Mouse (Mus musculus): ENCODE data around the gene BC024978.
A peak's percentile ranks its signal among the peaks of the same experiment; 100 is the strongest.

Gene BC024978

DNA sequence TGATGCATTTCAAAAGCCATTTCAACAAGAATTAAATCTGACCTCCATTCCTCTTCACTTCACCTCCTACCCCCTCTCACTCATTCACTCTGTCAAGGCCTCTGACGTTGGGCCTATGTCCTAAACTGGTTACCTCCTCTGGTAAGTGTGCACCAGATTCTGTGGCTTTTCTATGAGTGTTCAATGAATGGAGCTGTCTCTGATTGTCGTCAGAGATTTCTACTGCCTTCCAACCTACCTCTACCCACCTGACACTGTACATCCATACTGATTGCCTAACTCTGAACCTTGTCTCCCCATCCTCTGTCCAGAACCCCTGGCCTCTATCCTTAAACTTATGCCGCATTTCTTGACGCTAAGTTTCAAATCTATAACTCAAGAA is 17.6 kb upstream of the BC024978 start:
- DNase-seq (ENCODE audit: low spot score in 2 of 2) = no peak

DNA sequence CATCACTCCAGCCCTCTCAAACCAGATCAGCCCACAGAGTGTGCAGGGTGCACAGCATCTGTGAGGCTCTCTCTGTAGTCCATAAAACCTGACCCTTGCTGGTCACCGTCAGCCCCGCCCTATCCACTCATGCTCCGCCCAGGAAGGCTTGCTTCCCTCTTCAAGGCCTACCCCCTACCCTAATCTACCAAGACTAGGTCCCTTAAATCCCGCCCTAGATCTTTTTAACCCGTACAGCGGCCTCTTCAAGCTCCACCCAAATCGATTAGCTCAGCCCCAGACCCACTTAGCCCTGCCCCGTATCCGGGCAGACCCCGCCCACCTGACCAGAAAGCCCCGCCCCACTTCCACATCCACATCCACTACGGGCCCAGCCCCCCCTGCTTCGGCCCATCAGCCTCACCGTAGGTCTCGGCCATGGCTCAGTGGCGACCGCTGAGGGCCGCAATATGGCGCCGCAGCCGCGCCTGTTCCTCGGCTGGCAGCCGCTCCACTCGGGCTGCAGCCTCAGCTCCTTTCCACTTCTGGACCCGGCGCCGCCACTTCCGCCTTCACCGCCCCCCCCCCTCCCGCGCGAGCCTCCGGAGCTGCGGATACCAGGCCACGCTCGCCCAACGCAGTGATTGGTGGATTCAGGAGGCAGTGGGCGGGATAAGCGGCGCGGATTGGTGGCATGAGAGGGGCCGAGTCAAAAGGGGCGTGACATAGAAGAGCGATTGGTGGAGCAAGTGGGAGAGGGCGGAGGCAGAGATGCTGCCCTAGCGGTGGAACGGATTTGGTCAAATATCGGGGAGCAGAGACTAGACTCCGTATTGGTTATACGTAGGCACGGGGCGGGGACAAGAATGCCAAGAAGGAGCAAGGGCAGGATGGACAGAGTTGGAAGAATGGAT is 17.0 kb upstream of the BC024978 start, which contains the start of gene Rab4b:
Gene Rab4b (minus strand): TSS at position 573 of the 893 bp plus-strand sequence.
- peak; percentile 99 for DNase-seq (ENCODE audit: low spot score in 2 of 2)

DNA sequence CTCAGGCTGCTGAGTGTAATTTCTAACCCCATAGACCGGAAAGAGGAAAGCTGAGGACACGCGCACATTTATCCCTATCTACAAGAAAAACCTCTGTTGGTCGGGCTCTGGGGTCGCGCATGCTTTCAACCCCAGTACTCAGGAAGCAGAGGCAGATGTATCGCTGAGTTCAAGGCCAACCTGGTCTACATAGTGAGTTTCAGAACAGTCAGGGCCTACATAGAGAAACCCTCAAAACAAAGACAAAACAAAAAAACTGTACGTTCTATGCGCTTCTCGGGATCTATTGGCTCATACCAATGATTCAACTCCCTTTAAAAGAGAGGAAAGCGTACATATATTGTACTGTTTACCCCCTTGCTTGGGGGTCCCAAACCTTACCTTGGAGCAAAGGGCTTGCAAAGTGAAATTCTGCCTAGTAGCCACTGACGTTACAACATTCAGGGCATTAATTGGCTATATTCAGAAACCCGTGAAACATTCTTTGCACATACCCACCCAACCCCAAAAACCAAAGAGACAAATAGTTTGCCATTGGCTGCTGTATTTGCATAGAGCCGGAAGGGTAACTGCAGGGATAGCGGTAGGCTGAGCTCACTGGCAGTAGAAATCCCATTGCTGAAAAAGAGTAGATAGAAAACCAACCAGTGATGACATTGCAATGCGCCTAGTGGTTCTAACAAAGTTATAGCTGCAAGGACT is 16.2 kb upstream of the BC024978 start:
- DNase-seq (ENCODE audit: low spot score in 2 of 2) = no peak

DNA sequence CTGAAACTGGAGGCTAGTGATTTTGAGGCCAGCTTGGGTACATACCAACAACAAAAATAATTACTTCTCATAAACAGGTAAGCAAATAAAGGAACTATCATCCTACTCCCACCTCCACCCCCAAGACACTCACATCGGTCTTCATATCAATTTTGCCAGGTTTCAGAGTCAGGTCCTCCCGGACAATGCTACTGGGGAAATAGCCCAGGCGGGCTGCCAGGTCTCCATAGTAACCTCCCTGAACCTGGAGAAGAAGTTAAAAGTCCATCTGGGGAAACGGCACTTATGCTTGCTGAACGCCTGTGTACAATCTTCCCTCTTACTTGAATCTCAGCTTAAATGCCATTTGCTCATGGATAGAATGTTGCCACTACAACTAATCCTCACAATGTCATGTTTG is 15.5 kb upstream of the BC024978 start:
- no peak for DNase-seq (ENCODE audit: low spot score in 2 of 2)

DNA sequence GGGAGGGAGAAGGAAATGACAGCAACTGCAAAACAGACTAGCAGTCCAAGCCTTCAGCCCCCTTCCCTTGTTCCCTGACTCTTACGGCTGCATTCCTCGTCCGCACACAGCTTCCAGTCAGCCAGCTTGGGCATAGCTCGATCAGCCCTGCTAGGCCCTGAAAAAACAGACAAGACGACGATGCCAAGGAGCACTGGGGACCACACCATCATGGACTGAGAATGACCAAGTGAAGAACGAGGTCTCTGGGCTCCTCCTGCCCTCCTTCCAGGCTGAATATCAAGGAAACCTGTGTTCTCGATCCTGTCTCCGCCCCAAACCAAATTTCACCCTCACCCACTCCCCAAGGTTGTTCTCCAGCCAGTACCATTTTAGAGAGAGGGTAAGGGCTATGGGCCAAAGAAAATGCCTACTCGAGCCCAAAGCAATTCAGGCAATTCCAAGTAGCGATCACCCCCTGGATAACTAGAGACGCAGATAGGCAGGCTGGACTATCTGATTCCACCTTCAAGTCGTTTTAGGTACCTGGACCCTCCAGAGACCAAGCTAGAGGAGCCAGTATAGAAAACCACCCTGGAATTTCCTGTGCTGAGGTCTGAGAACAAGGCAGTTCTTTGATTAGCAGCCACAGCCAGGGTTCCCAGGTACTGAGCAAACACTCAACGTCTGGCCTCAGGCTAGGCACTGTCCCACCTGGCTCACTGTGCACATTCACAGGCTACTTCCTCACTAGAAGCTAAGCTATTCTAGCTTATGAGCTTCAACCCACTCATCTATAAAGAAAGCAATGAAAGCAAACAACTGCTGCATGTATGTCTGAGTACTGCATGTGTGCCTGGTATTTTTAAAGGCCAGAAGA is 14.5 kb upstream of the BC024978 start, which contains the start of the genes Gm21983 and Mia:
Gene Gm21983 (minus strand): TSS at position 250 of the 859 bp plus-strand sequence.
Gene Mia (minus strand): TSS at position 321 of the 859 bp plus-strand sequence.
- DNase-seq (ENCODE audit: low spot score in 2 of 2) = no peak

DNA sequence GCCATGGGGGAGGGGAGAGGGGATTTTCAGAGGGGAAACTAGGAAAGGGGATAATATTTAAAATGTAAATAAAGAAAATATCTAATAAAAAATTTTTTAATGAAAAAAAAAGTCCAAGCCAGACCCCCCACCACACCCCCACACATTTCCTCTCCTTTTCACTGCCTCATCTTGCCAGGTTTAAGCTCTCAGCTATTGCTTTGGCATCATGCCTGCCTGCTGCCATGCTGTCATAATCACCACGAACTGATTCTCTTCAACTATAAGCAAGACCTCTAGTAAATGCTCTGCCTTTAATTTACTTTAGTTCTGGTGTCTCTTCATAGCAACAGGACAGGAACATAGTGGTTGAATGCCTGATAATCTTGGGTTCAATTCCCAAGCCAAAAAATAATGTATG is 13.1 kb upstream of the BC024978 start:
- DNase-seq (ENCODE audit: low spot score in 2 of 2) = no peak

DNA sequence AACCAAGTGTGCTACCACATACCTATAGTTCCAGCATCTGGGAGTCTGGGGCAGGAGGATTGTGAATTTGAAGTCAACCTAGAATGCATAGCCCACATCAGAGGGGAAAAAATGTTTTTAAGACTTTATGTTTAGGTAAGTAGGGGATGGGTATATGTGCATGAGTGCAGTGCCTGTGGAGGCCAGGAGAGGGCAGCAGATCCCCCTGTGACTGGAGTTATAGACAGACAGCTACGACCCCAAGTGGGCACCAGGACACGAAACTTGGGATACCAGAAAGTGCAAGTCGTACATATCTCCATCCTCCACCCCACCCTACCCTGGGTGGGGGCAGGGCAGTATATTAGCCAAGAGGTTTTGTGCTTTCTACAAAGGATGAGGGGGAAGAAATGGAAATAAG is 10.6 kb upstream of the BC024978 start:
- DNase-seq (ENCODE audit: low spot score in 2 of 2) = no peak

DNA sequence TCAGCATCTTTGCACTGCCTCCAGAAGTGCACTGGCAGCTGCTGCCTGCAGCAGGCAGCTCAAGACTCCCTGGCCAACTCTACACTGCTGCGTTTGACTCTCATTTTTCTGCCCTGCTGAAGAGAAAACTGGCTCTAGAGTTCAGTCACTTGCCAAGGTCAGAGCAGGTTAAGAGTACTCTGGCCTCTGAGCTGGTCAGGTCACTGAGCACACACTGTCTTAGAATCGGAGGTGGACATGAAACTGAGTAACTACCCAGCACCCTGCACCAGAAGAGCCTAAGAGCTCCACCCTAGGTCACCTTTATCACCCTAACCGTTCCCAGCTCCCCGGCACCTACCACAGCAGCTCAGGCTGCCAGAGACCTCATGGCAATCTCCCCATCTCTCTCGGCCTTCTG is 9.6 kb upstream of the BC024978 start:
- no peak for DNase-seq (ENCODE audit: low spot score in 2 of 2)

DNA sequence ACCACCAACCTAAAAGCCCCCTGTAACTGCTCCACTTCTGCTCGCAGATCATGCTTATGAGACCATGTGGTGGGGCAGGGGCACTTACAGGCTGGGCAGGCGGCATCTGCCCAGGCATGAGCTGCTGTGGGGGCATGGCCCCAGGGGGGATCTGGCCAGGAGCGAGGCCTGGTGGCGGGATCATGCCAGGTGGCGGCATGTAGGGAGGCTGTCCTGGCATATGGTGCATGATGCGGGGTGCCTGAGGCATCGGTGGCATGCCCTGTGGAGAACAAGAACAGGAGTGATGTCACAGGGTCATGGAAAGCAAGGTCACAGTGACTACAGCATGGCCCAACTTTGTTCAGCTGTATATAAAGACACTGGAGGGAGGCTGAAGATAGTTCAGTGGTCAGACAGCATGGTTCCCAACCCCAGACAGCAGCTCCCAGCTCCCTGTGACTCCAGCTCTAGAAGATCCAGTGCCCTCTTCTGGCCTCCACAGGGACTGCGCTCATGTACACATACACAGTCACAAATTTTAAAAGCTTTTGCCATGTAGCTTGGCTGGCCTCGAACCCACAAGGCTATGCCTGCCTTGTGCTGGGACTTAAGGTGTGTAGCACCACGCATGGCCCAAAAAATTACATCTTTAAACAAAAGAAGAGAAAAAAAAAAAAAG is 6.2 kb upstream of the BC024978 start:
- DNase-seq (ENCODE audit: low spot score in 2 of 2) = no peak

DNA sequence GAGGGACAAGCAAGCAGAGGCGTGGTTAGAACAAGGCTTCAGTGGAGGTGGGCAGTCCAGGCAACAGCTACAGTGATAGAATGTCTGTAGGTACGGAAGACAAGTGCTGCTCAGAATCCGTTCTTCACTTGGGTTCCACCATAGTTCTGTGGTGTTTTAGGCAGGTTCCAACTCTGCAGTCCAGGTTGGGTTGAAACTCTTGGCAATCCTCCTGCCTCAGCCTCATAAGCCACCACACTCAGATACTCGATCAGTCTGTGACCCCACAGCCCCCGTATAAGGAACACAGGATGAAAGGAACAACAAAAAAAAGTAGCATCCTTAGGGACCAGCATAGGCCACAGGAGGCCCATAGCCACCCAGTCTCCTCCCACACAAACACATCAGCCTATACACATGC is 3.1 kb upstream of the BC024978 start:
- DNase-seq (ENCODE audit: low spot score in 2 of 2) = no peak

DNA sequence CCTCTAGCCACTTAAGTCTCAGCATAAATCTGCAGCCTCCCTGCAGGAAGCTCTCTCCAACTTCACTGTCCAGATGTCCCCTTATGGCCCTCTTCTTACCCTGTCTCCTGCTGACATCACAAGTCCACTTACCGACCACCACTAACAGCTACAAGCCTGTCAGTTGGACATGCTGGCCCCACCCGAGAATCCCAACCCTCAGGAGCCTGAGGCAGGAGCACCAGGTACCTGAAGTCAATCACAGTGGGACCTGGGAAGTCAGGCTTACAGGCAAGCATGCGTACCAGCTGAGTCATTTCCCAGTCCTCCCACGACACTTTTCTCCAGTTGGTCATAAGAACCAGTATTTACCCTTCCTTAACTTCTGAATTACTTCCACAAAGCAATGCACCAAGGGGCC is 1.9 kb upstream of the BC024978 start:
- no peak for DNase-seq (ENCODE audit: low spot score in 2 of 2)

DNA sequence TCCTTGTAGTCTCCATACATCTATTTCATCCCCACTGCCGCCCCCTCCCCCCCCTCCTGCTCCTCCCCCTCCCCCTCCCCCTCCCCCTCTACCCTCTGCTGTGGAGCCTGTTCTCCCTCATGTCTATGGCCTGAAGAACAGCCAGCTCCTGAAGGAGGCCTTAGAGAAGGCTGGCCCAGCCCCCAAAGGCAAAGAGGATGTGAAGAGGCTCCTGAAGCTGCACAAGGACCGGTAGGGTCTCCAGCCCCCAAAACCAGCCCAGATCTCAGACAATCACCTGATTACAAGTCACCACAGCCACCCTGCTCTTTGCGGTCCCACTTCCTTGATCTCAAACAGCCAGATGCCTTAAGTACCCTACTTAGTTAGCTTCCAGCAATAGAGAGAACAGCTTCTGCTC is 1.6 kb downstream of the BC024978 start:
- no peak for DNase-seq (ENCODE audit: low spot score in 2 of 2)

DNA sequence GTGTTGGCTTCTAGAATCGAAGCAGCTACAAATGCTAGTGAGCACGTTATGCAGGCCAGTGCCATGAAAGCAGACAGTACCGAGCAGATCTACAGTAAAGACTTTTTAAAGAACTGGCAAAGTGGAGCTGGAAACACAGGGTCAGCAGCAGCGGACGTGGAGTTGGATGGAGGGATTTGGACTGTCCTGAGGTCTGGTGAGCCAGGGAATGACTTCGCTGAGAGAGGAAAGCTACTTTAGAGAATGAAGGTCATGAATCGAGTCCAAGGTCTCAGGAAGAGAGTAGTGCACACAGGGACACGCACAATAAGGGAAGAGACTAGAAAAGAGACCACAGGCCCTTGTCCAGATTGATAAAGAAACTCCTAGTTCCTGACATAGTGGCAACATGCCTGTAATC is 2.1 kb downstream of the BC024978 start:
- no peak for DNase-seq (ENCODE audit: low spot score in 2 of 2)

DNA sequence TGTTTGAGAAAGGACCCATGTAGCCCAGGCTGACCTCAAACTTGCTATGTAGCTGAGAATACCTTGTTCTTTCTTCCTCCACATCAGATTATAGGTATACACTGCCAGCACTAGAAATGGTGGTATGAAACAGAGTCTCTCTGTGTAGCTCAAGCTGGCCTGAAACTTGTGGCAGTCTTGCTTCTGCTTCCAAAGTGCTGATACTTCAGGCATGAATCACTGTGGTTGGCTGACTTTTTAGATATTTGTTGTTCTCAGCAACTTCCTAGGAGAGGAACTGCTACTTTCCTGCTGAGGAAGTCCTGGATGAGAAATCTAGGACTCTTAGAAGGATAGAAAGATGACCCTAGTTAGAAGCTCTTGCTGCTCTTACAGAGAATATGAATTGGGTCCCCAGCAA is 2.8 kb downstream of the BC024978 start:
- DNase-seq (ENCODE audit: low spot score in 2 of 2) = no peak

DNA sequence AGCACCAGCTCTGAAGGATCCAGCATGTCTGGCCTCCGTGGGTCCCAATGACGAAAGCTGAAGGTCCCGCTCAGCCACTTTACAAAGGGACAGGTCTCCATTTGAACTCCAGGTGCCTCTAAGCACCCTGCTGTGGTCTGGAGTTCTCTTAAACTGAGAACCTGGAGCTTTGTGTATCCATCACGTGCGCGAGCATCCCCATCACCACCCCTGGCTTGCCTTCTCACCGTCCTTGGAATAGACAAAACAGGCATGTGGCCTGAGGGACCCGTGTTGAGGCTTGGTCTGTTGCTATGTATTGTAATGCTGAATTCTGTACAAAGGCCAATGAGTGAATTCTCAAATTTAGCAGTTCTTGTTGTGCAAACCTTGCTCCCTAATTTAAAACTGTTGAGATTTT is 3.2 kb downstream of the BC024978 start:
- no peak for DNase-seq (ENCODE audit: low spot score in 2 of 2)

DNA sequence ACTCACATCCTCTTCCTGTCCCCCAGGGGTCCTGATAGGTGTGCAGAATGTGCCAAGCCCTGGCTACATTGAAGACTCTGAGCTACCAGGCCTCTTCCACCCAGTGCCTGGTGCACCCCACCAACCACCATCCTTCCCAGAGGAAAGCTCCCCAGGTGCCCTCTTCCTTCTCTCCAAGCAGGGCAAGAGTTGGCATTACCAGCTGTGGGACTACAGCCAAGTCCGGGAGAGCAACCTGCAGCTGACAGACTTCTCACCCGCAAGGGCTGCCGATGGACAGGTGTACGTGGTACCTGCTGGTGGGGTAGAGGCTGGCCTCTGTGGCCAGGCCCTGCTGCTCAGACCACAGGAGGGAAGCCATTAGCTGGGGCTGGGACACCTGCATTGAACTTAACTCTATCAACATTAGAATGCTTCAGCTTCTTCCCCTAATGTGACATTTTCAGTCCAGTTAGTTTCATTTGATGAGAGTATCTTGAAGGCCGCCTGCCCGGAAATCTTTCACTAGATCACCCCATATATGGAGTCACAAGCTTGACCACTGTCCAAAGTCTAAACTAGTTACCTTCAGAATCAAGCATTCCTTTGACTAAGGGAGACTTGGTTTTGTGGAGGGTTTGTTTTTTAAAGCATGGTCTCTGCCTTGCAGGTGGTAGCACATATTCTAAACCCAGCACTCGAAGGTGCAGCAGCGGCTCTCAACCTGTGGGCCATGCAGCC is 8.3 kb downstream of the BC024978 start:
- DNase-seq (ENCODE audit: low spot score in 2 of 2) = no peak

DNA sequence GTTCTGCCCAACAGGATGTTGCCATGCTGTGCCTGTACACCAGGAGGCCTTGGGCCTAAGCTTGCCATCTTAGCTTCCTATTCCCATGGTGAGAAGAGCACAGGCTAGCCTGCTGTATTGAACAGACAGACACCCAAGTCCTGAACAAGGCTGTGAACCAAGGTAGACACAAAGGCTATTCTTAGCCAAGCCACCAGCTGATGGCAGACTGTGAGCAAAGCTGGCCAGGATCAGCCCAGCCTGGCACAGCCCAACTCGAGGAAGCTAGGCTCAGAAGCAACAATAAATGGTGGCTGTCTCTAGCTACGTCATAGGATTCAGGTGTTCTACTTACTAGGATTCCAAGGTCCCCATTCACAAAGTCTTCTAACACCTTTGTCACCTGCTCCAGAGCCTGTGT is 17.0 kb downstream of the BC024978 start:
- DNase-seq (ENCODE audit: low spot score in 2 of 2) = no peak

DNA sequence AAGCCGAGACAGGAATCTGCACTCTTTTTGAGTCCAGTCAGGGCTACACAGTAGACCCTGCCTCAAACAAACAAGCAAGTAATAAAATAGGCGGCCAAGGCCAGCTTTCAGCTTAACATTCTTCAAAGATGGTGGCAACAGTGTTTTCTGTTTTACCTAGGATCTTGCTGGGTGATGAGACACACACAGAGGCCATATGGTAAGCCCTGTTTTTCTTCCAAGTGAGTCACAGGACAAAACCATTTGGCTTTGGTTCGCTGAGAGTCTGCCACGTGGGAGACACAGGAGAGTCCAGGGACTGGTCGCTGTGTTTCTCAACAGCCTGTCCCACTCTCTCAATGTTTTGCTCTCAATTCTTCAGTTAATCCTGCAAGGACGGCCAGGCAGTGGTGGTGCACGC is 23.0 kb downstream of the BC024978 start:
- DNase-seq (ENCODE audit: low spot score in 2 of 2) = no peak

DNA sequence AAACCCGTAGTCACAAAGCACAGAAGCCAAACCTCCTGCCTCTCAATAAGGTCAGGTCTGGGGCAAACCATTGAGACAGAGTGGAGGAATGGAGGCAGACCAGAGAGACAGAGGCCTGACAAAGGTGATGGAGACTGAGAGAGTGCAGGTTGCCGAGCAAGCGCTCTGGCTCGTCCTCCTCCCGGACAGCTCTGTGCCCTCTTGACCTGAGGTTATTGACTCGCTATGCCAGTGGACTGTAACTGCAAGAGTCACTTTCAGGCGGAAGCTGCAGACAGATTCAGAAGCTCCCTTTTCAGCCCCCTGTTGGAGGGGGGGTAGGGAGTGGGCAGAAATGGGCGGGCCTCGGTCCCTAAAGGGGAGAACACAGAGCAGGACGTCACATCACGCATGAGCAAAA is 24.4 kb downstream of the BC024978 start:
- DNase-seq (ENCODE audit: low spot score in 2 of 2) = no peak

DNA sequence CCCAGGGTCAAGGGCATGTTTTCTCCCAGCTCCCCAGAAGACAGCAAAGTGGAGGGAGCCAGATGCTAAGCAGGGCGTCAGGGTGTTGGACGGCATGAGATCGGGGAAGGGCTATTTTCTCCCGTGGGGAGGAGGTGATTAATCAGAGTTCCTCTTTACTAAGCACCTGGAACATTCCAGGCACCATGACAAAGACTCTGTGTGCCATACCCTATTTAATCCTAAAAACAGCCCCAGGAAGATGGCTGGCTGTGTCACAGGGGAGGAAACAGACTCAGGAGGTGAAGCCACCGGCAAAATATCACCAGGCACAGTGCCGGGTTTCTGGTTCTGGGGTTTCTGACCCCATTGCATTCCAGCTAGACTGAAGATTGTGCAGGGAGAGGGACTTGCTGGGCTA is 26.4 kb downstream of the BC024978 start:
- DNase-seq (ENCODE audit: low spot score in 2 of 2) = no peak

DNA sequence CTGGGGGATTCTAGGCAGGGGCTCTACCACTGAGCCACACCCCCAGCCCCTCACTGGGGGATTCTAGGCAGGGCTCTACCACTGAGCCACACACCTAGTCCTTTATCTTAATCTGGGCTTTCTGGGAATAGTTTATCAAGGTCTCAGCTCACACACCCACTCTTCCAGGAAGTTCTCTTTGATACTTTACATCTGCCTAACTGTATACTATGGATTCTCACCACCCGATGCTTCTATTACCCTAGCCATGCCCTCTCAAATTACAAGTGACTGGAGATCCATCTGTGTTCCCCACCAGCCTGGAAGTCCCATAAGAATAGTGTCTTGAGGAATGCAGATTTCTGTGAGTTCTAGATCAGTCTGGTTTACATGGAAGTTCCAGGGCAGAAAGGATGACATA is 27.0 kb downstream of the BC024978 start:
- no peak for DNase-seq (ENCODE audit: low spot score in 2 of 2)

All from frontal cortex, postnatal 14 days (tissue).